Mouse (Mus musculus) lung, postnatal 10 days (tissue): ENCODE results near the gene Fam102a.

ENCODE experiments used
- DNase-seq: peaks from one replicate; pipeline ENCODE4 v3.0.0; 2021

Gene Fam102a

GRCm38 (mm10) chr2:32547380-32547779 lies 12.2 kb downstream of the Fam102a start:
- no peak for DNase-seq

GRCm38 (mm10) chr2:32547964-32548739 lies 13.0 kb downstream of the Fam102a start:
- DNase-seq, result peak; percentile 40

GRCm38 (mm10) chr2:32549171-32549570 lies 14.0 kb downstream of the Fam102a start:
- no peak for DNase-seq

- DNase-seq, result peak; percentile 68
These were observed 14.6 kb downstream of the Fam102a start for GRCm38 (mm10) chr2:32549764-32550163.

- no peak for DNase-seq
These were observed 16.1 kb downstream of the Fam102a start for GRCm38 (mm10) chr2:32551236-32551635.

- DNase-seq, result no peak
These were observed 18.5 kb downstream of the Fam102a start for GRCm38 (mm10) chr2:32553592-32554148.

GRCm38 (mm10) chr2:32555484-32555883 lies 20.4 kb downstream of the Fam102a start:
- peak; percentile 51 for DNase-seq

GRCm38 (mm10) chr2:32556019-32556418 lies 20.9 kb downstream of the Fam102a start:
- DNase-seq, result no peak

- DNase-seq, result no peak
These were observed 24.4 kb downstream of the Fam102a start for GRCm38 (mm10) chr2:32559570-32559969.

- DNase-seq, result peak; percentile 86
These were observed 31.5 kb downstream of the Fam102a start for GRCm38 (mm10) chr2:32566536-32567063.

GRCm38 (mm10) chr2:32568149-32568548 lies 33.0 kb downstream of the Fam102a start:
- DNase-seq, result peak; percentile 39

GRCm38 (mm10) chr2:32568941-32569340 lies 33.8 kb downstream of the Fam102a start:
- no peak for DNase-seq

GRCm38 (mm10) chr2:32570698-32571494 lies 35.8 kb downstream of the Fam102a start, which contains the start of gene Dpm2:
Dpm2 (plus strand) TSS chr2:32570858.
- DNase-seq, result peak; percentile 96

GRCm38 (mm10) chr2:32572196-32572595 lies 37.1 kb downstream of the Fam102a start:
- DNase-seq, result no peak

GRCm38 (mm10) chr2:32574497-32574896 lies 39.4 kb downstream of the Fam102a start, which contains the start of gene Pip5kl1:
Pip5kl1 (plus strand) TSS chr2:32574797.
- no peak for DNase-seq

GRCm38 (mm10) chr2:32574901-32575585 lies 39.9 kb downstream of the Fam102a start:
- DNase-seq, result peak; percentile 65

GRCm38 (mm10) chr2:32575586-32576160 lies 40.5 kb downstream of the Fam102a start, which contains the start of gene 9430097D07Rik:
9430097D07Rik (minus strand) TSS chr2:32575684.
- peak; percentile 37 for DNase-seq

- no peak for DNase-seq
These were observed 41.4 kb downstream of the Fam102a start for GRCm38 (mm10) chr2:32576532-32576931.

- DNase-seq, result peak; percentile 71
These were observed 43.3 kb downstream of the Fam102a start for GRCm38 (mm10) chr2:32578146-32579046.

- peak; percentile 70 for DNase-seq
These were observed 46.4 kb downstream of the Fam102a start for GRCm38 (mm10) chr2:32581450-32582095.
